Mouse (Mus musculus) heart, adult 8-10 months (tissue): ENCODE measurements around the gene Tmem220. TPM values are rescaled to one million over a fixed set of nuclear protein-coding genes. Genes with fewer than 3 reads are reported as not detected.

Experiments used
- DNase-seq: peaks from one replicate; pipeline ENCODE4 v3.0.0; 2022; ENCODE audit warnings: low spot score
- total RNA-seq, 4 experiments: library from RNA; stranded (reverse); gene quantifications; 2 replicates each; pipeline ENCODE4 v1.2.4; 2022

The Tmem220 gene
- total RNA-seq, 4 experiments from 2014 or later = 1.6 to 2.6 (median 2.0) TPM

- no peak for DNase-seq
Measured at GRCm38 (mm10) chr11:67061311-67061710, 36.4 kb downstream of the Tmem220 start.

- no peak for DNase-seq
Measured at GRCm38 (mm10) chr11:67062726-67063125, 37.8 kb downstream of the Tmem220 start.

GRCm38 (mm10) chr11:67067741-67068140 lies 42.8 kb downstream of the Tmem220 start:
- no peak for DNase-seq

- DNase-seq = no peak
Measured at GRCm38 (mm10) chr11:67072615-67073130, 47.7 kb downstream of the Tmem220 start.

- no peak for DNase-seq
Measured at GRCm38 (mm10) chr11:67075036-67075435, 50.1 kb downstream of the Tmem220 start.

- no peak for DNase-seq
Measured at GRCm38 (mm10) chr11:67076781-67077180, 51.8 kb downstream of the Tmem220 start.

GRCm38 (mm10) chr11:67077435-67077834 lies 52.5 kb downstream of the Tmem220 start:
- no peak for DNase-seq

GRCm38 (mm10) chr11:67078000-67078399 lies 53.0 kb downstream of the Tmem220 start, which contains the start of gene Myh3:
Myh3 (plus strand) TSS chr11:67078300.
- DNase-seq = no peak

GRCm38 (mm10) chr11:67078888-67079287 lies 53.9 kb downstream of the Tmem220 start:
- DNase-seq = no peak

- no peak for DNase-seq
Measured at GRCm38 (mm10) chr11:67079740-67080139, 54.8 kb downstream of the Tmem220 start.

GRCm38 (mm10) chr11:67080168-67080567 lies 55.2 kb downstream of the Tmem220 start:
- peak; percentile 33 for DNase-seq

- DNase-seq = no peak
Measured at GRCm38 (mm10) chr11:67081125-67081649, 56.2 kb downstream of the Tmem220 start.

GRCm38 (mm10) chr11:67082188-67082587 lies 57.2 kb downstream of the Tmem220 start:
- DNase-seq = no peak

- no peak for DNase-seq
Measured at GRCm38 (mm10) chr11:67082793-67083192, 57.8 kb downstream of the Tmem220 start.

GRCm38 (mm10) chr11:67083239-67083638 lies 58.3 kb downstream of the Tmem220 start:
- no peak for DNase-seq

GRCm38 (mm10) chr11:67083712-67084340 lies 58.9 kb downstream of the Tmem220 start:
- DNase-seq = no peak

Other genes starting within 250 kb of the Tmem220 start
- 1 to 10 TPM; 4.0 to 6.4 (median 6.1) TPM for gene Pirt, start 113.2 kb upstream of the Tmem220 start, total RNA-seq
- not detected for gene Tmem238l, start 68.5 kb upstream of the Tmem220 start, total RNA-seq
- 10 to 100 TPM in 3 of 4 experiments, 1 to 10 TPM in 1; 9.8 to 13.1 (median 11.5) TPM for gene Adprm, start 27.4 kb downstream of the Tmem220 start, total RNA-seq
- gene Sco1, start 27.5 kb downstream of the Tmem220 start, total RNA-seq = 10 to 100 TPM; 20.7 to 25.9 (median 23.3) TPM
- under 1 TPM in 2 of 4 experiments, not detected in 2; 0.03 TPM for gene Myh3, start 53.1 kb downstream of the Tmem220 start, total RNA-seq
- gene Myh2, start 145.9 kb downstream of the Tmem220 start, total RNA-seq = under 1 TPM; 0.29 to 0.47 (median 0.35) TPM
- 1 to 10 TPM in 1 of 4 experiments, under 1 TPM in 3; 0.29 to 1.2 (median 0.54) TPM for gene Myh1, start 174.9 kb downstream of the Tmem220 start, total RNA-seq
- 10 to 100 TPM in 1 of 4 experiments, 1 to 10 TPM in 3; 5.6 to 10.3 (median 7.0) TPM for gene Myh4, start 212.9 kb downstream of the Tmem220 start, total RNA-seq